Mouse (Mus musculus) olfactory bulb, adult 2 months (tissue): Measurements from ENCODE around the gene Gpm6a.

ENCODE experiments used
- CTCF ChIP-seq: fragments of 200-500 bp; IDR thresholded peaks from 2 replicates; pipeline ENCODE4 v1.5.1; 2012; ENCODE audit warnings: low read depth, mild to moderate bottlenecking, low read length, moderate library complexity; ENCODE audit not compliant: insufficient read depth
- POLR2A ChIP-seq: fragments of 200-500 bp; IDR thresholded peaks from 2 replicates; pipeline ENCODE4 v1.6.1; 2012; ENCODE audit warnings: mild to moderate bottlenecking, low read depth, low read length, moderate library complexity; ENCODE audit not compliant: insufficient read depth

DNA sequence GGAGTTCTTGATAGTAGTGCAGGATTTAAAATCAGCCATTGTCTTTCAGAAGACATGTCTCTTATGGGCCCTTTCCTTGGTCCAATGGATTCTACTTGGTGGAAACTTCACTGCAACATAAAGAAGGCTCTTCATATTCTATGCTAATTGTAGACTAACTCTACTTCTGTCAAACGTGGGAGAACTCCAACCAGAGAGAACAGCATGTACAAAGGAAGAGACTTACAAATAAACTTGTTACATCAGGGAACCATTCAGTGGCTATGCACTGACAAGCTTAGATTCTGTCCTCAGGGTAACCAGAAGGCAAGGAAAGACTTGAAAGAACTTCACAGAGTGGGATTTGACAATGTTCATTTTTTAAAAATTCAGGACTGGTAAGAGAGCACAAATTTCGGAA lies 48.3 kb downstream of the Gpm6a start:
- no peak for TF ChIP-seq CTCF
- no peak for TF ChIP-seq POLR2A
